Mouse (Mus musculus) limb, embryonic 11.5 days (tissue): ENCODE measurements around the gene Duoxa1. TPM values are rescaled to one million over a fixed set of nuclear protein-coding genes. Genes with fewer than 3 reads are reported as not detected.

Source experiments
- ATAC-seq: fragments of 200-750 bp; cut with Nextera tagmentation; 2 replicates; pipeline ENCODE4 v1.8.0; 2017; ENCODE audit warnings: low read depth; ENCODE audit not compliant: insufficient number of reproducible peaks, low FRiP score, low TSS enrichment
- DNase-seq: peaks from one replicate; pipeline ENCODE4 v3.0.0-alpha.2; 2015; ENCODE audit warnings: low spot score
- H3K27ac ChIP-seq: fragments of 300-500 bp; sonication (generic); replicated peaks from 2 replicates; pipeline ENCODE4 v1.5.1; 2014; ENCODE audit warnings: low read depth, mild to moderate bottlenecking, low read length
- H3K27me3 ChIP-seq: fragments of 300-500 bp; sonication (generic); 2 replicates; pipeline ENCODE4 v1.6.1; 2014; ENCODE audit warnings: mild to moderate bottlenecking, low read length, mixed read lengths; ENCODE audit not compliant: control insufficient read depth, insufficient read depth
- H3K36me3 ChIP-seq: fragments of 300-500 bp; sonication (generic); 2 replicates; pipeline ENCODE4 v1.6.1; 2014; ENCODE audit warnings: mild to moderate bottlenecking, low read length, moderate library complexity, mixed read lengths; ENCODE audit not compliant: control insufficient read depth, insufficient read depth
- H3K4me1 ChIP-seq: fragments of 300-500 bp; sonication (generic); 2 replicates; pipeline ENCODE4 v1.6.1; 2014; ENCODE audit warnings: low read length, mixed read lengths; ENCODE audit not compliant: control insufficient read depth, insufficient read depth
- H3K4me2 ChIP-seq: fragments of 300-500 bp; sonication (generic); 2 replicates; pipeline ENCODE4 v1.6.1; 2014; ENCODE audit warnings: low read depth, mild to moderate bottlenecking, moderate library complexity; ENCODE audit not compliant: severe bottlenecking
- H3K4me3 ChIP-seq: fragments of 300-500 bp; sonication (generic); 2 replicates; pipeline ENCODE4 v1.5.1; 2014; ENCODE audit warnings: low read depth, low read length
- H3K9ac ChIP-seq: fragments of 300-500 bp; sonication (generic); 2 replicates; pipeline ENCODE4 v1.6.1; 2014; ENCODE audit warnings: mild to moderate bottlenecking, low read length
- H3K9me3 ChIP-seq: fragments of 300-500 bp; sonication (generic); 2 replicates; pipeline ENCODE4 v1.6.1; 2016; ENCODE audit warnings: low read length; ENCODE audit not compliant: control insufficient read depth
- WGBS: fragments of 180-500 bp; shearing (Covaris S2); extraction: QIAGEN DNeasy Blood & Tissue Kit; methylation state at CpG from one replicate; pipeline ENCODE4 v1.1.7; 2014; 5-methylcytosine and 5-hydroxymethylcytosine counted together
- polyA plus RNA-seq: library from polyadenylated mRNA; unstranded; fragments of >200 nt; fragmentation: Nextera tagmentation; extraction: Ambion mirVana; gene quantifications from 2 replicates; pipeline ENCODE4 v1.2.1, GENCODE M21; 2014

Gene Duoxa1
- 0.72 and 1.0 TPM in 2 replicates for polyA plus RNA-seq

GRCm38 (mm10) chr2:122313536-122313935, at the start of gene Duoxa1:
TSS of gene Duoxa1 (minus strand) at chr2:122313730.
- WGBS = under 1% methylated on average over 24 of the region's 24 CpGs
- no peaks in the 10 kb centered on the region for H3K36me3 ChIP-seq
- ATAC-seq (no peak), DNase-seq (no peak)
- no peaks in the 10 kb centered on the region for H3K4me1 ChIP-seq
- H3K27me3 ChIP-seq = peaks cover 31% of the 10 kb centered on the region
- H3K4me2 ChIP-seq = peak within 1 kb of the TSS; percentile 32
- no peaks in the 10 kb centered on the region for H3K9me3 ChIP-seq
- no peak within 1 kb of the TSS for H3K27ac ChIP-seq
- peak within 1 kb of the TSS; percentile 12 for H3K4me3 ChIP-seq
- H3K9ac ChIP-seq = no peak within 1 kb of the TSS

DNA sequence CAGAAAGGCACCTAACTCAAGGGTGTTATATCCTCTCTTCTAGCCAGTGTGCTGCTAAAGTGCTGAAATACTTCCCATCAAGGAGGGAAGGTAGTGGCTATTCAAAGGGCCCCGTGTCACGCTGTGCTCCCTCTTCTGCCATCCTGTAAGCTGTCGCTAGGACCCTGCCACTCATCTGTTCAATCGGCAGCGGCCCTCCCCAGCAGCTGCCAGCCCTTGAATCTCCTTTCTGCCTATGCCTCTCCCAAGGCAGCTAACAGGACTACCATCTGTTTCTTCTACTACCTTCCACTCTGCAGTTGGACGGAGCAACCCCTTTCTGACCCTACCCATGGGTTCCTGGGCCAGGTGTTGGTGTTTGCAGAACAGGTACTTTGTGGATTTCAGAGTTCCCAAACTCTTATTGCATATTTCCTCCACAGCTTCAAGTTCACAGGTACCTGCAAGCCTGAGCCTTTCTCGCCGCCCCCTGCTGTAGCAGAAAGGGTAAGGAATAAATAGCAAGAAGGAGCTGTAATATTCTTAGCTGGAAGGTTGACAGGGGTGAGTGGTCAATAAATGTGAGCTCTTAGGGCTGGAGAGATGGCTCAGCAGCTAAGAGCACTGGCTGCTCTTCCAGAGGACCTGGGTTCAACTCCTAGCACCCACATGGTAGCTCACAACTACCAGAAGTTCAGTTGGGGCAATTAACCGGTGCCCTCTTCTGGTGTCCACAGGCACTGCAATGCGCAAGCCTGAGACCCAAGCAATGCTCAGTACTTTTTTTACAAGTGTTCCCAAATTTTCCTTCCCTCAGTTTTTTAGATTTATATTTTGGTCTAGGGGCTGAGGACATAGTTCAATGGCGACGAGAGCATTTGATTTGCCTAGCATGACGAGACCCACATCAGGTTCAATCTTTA, 49.3 kb upstream of the Duoxa1 start:
- no peak for DNase-seq
- Histone ChIP-seq H3K27ac (no peak overlapping the region), H3K27me3 (no peaks in the 10 kb centered on the region), H3K4me3 (no peak overlapping the region), H3K9ac (no peak overlapping the region), H3K36me3 (peaks cover 6% of the 10 kb centered on the region; the same call in 1 of the 2 replicates), H3K4me1 (peaks cover 20% of the 10 kb centered on the region), H3K4me2 (no peak overlapping the region), H3K9me3 (no peaks in the 10 kb centered on the region)
- no peak for ATAC-seq
- WGBS = 86% methylated on average over 13 of the region's 13 CpGs

DNA sequence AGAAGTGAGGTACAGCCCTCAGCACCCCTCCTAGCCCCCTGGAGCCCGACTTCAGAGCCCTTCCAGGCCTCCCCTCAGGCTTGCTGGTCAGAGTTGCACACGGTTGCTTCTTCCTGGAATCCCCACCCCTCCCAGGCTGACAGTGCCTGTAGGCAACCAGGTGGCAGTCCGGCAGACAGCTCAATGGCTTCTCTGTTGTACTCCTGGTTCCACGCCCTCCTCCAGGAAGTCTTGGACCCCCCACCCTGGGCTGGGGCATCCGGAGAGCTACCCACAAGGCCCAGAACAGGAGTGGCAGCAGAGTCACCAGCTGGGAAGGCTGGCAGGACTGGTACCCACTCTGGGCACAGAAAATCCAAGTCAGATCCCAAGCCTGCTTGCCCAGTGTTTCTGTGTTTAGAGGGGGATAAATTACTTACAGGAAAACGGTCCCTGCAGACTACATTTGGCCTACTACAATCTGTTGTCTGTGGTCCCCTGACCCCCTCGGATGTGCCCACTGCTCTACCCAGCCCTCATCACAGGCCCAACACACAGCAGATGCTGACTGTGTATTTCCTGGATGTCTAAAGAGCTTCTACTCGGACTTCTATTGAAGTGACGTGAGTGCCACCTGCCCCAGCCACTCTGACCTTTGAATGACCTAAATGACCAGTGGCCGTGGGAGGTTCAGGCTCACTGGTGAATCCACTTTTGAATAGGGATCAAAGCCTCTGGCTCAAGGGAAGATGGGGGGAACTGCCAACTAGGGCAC, 48.5 kb upstream of the Duoxa1 start:
- peaks cover 7% of the 10 kb centered on the region; the same call in 1 of the 2 replicates for H3K36me3 ChIP-seq
- no peaks in the 10 kb centered on the region for H3K9me3 ChIP-seq
- peaks cover 13% of the 10 kb centered on the region for H3K4me1 ChIP-seq
- H3K4me2 ChIP-seq = no peak overlapping the region
- no peaks in the 10 kb centered on the region for H3K27me3 ChIP-seq
- no peak overlapping the region for H3K4me3 ChIP-seq
- 67% methylated on average over 10 of the region's 10 CpGs for WGBS
- no peak overlapping the region for H3K27ac ChIP-seq
- no peak overlapping the region for H3K9ac ChIP-seq
- no peak for DNase-seq
- no peak for ATAC-seq

- H3K4me3 ChIP-seq = no peak overlapping the region
- peaks cover 4% of the 10 kb centered on the region; the same call in 1 of the 2 replicates for H3K4me1 ChIP-seq
- no peaks in the 10 kb centered on the region for H3K9me3 ChIP-seq
- no peaks in the 10 kb centered on the region for H3K27me3 ChIP-seq
- no peak overlapping the region for H3K9ac ChIP-seq
- H3K4me2 ChIP-seq = no peak overlapping the region
- WGBS = 93% methylated on average over 6 of the region's 6 CpGs
- peaks cover 9% of the 10 kb centered on the region; the same call in 1 of the 2 replicates for H3K36me3 ChIP-seq
- no peak for ATAC-seq
- DNase-seq = no peak
- H3K27ac ChIP-seq = no peak overlapping the region
These were observed 47.7 kb upstream of the Duoxa1 start for GRCm38 (mm10) chr2:122361181-122361580.

- H3K4me1 ChIP-seq = no peaks in the 10 kb centered on the region
- peaks cover 9% of the 10 kb centered on the region; the same call in 1 of the 2 replicates for H3K36me3 ChIP-seq
- no peak overlapping the region for H3K4me3 ChIP-seq
- no peak for ATAC-seq
- DNase-seq = no peak
- H3K27me3 ChIP-seq = no peaks in the 10 kb centered on the region
- H3K9me3 ChIP-seq = no peaks in the 10 kb centered on the region
- H3K4me2 ChIP-seq = no peak overlapping the region
- no peak overlapping the region for H3K27ac ChIP-seq
- WGBS = 88% methylated on average over 6 of the region's 6 CpGs
- no peak overlapping the region for H3K9ac ChIP-seq
These were observed 46.8 kb upstream of the Duoxa1 start for GRCm38 (mm10) chr2:122360310-122360709.

DNA sequence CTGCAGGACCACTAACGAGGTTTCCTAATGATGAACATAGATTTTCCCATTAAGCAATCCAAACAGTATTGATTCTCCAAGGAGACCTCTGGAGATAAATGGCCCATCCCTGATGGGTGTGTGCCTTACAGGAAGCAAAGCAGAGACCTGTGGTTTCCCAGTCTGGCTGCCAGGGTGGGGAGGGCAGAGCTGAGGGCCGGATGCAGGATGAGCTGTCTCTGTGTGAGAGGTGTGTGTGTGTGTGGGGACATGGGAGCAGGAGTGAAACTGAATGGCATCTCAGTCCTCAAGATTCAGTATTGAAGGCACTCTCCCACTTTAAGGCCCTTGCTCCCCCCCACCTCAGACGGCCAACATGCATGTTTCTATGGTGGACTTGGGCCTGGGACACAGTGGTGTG, 42.7 kb upstream of the Duoxa1 start:
- peaks cover 7% of the 10 kb centered on the region for H3K36me3 ChIP-seq
- ATAC-seq = no peak
- no peaks in the 10 kb centered on the region for H3K4me1 ChIP-seq
- H3K27ac ChIP-seq = no peak overlapping the region
- 73% methylated on average over 3 of the region's 3 CpGs for WGBS
- no peaks in the 10 kb centered on the region for H3K9me3 ChIP-seq
- no peak overlapping the region for H3K4me2 ChIP-seq
- no peak overlapping the region for H3K9ac ChIP-seq
- H3K4me3 ChIP-seq = no peak overlapping the region
- no peaks in the 10 kb centered on the region for H3K27me3 ChIP-seq
- no peak for DNase-seq

DNA sequence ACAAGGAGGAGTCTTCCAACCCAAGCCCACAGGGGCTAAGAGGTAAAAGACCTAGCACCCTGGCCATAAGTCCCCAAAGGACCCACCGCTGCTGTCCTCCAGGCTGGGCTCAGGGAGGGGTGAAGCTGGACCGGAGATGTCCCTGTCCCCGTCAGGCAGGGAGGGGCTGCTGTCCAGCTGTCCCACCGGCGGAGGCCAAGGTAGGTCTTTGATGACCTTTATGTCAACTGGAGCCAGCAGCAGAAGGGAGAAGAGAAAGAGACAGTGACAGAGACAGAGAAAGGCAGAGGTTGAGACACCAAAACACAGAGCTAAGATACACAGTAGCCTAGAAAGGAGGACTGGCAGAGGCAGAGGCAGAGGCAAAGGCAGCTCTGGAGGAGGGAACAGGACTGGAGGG, 41.9 kb upstream of the Duoxa1 start:
- ATAC-seq (no peak), DNase-seq (no peak)
- H3K36me3 ChIP-seq = peaks cover 7% of the 10 kb centered on the region
- no peak overlapping the region for H3K4me3 ChIP-seq
- H3K9ac ChIP-seq = no peak overlapping the region
- WGBS = 85% methylated on average over 5 of the region's 5 CpGs
- no peak overlapping the region for H3K27ac ChIP-seq
- no peak overlapping the region for H3K4me2 ChIP-seq
- no peaks in the 10 kb centered on the region for H3K4me1 ChIP-seq
- no peaks in the 10 kb centered on the region for H3K27me3 ChIP-seq
- H3K9me3 ChIP-seq = no peaks in the 10 kb centered on the region

DNA sequence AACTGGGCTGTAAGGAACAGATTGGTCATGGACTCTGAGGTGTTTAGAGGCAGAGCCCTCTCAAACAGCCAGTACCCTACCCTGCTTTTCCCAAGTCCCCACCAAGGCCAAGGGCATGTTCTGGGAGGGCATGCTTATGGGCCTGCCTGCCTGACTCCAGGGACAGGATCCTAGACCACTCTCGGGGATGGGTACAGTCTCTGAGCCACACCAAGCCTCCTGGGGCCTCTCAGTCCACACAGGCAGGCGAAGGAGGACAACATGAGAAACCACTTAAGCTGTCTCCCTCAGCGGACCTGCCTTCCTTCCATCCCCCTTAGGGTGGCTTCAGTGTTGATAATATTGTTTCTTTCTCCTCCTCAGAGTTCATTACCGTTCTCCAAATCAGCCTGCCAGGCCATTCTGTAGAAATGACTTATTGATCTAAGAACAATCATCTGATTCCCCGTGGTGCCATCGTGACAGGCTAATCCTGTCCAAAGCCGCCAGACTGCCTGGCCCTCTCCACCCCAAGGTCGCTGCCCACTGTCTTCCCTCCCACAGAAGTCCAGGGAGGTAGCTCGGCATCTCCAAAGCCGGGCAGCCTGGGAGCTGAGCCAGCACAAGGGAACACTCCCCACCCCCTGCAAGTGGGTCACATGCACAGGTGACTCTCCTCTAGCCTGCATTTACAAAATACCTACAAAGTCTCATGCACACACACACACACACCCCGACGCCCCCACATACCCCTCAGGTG, 40.8 kb upstream of the Duoxa1 start:
- Histone ChIP-seq H3K27me3 (no peaks in the 10 kb centered on the region), H3K9ac (no peak overlapping the region), H3K9me3 (no peaks in the 10 kb centered on the region), H3K4me3 (no peak overlapping the region), H3K4me1 (no peaks in the 10 kb centered on the region; the same call in 1 of the 2 replicates), H3K27ac (no peak overlapping the region), H3K36me3 (peaks cover 7% of the 10 kb centered on the region), H3K4me2 (no peak overlapping the region)
- no peak for DNase-seq
- WGBS = 82% methylated on average over 12 of the region's 12 CpGs
- no peak for ATAC-seq
